Mouse (Mus musculus): ENCODE measurements around the gene Nfkb1.

The Nfkb1 gene

GRCm38 (mm10) chr3:135691191-135692131 lies at the start of gene Nfkb1:
Nfkb1 (minus strand) TSS chr3:135691547.
- DNase-seq (ENCODE audit: low read depth) = no peak

GRCm38 (mm10) chr3:135740711-135741110 lies 49.4 kb upstream of the Nfkb1 start:
- no peak for DNase-seq (ENCODE audit: low read depth)

GRCm38 (mm10) chr3:135734736-135735135 lies 43.4 kb upstream of the Nfkb1 start:
- no peak for DNase-seq (ENCODE audit: low read depth)

- DNase-seq (ENCODE audit: low read depth) = no peak
These were observed 41.5 kb upstream of the Nfkb1 start for GRCm38 (mm10) chr3:135732747-135733445.

- DNase-seq (ENCODE audit: low read depth) = peak; percentile 99
These were observed 40.1 kb upstream of the Nfkb1 start for GRCm38 (mm10) chr3:135731292-135732047.

- no peak for DNase-seq (ENCODE audit: low read depth)
These were observed 39.4 kb upstream of the Nfkb1 start for GRCm38 (mm10) chr3:135730790-135731189.

- no peak for DNase-seq (ENCODE audit: low read depth)
These were observed 38.2 kb upstream of the Nfkb1 start for GRCm38 (mm10) chr3:135729575-135729974.

- DNase-seq (ENCODE audit: low read depth) = no peak
These were observed 37.6 kb upstream of the Nfkb1 start for GRCm38 (mm10) chr3:135728900-135729299.

GRCm38 (mm10) chr3:135727339-135727738 lies 36.0 kb upstream of the Nfkb1 start:
- DNase-seq (ENCODE audit: low read depth) = no peak

- DNase-seq (ENCODE audit: low read depth) = no peak
These were observed 35.4 kb upstream of the Nfkb1 start for GRCm38 (mm10) chr3:135726521-135727275.

GRCm38 (mm10) chr3:135726023-135726422 lies 34.7 kb upstream of the Nfkb1 start:
- no peak for DNase-seq (ENCODE audit: low read depth)

GRCm38 (mm10) chr3:135722104-135722503 lies 30.8 kb upstream of the Nfkb1 start:
- DNase-seq (ENCODE audit: low read depth) = no peak

- no peak for DNase-seq (ENCODE audit: low read depth)
These were observed 28.6 kb upstream of the Nfkb1 start for GRCm38 (mm10) chr3:135719969-135720368.

GRCm38 (mm10) chr3:135719179-135719532 lies 27.8 kb upstream of the Nfkb1 start:
- no peak for DNase-seq (ENCODE audit: low read depth)

- DNase-seq (ENCODE audit: low read depth) = no peak
These were observed 27.2 kb upstream of the Nfkb1 start for GRCm38 (mm10) chr3:135718323-135719178.

GRCm38 (mm10) chr3:135713016-135713950 lies 21.9 kb upstream of the Nfkb1 start:
- no peak for DNase-seq (ENCODE audit: low read depth)

- DNase-seq (ENCODE audit: low read depth) = no peak
These were observed 20.3 kb upstream of the Nfkb1 start for GRCm38 (mm10) chr3:135711613-135712012.

GRCm38 (mm10) chr3:135711040-135711570 lies 19.8 kb upstream of the Nfkb1 start:
- DNase-seq (ENCODE audit: low read depth) = no peak

GRCm38 (mm10) chr3:135703307-135703706 lies 12.0 kb upstream of the Nfkb1 start:
- no peak for DNase-seq (ENCODE audit: low read depth)

All from c-Kit-positive CD71-negative TER-119-negative erythroid progenitor cells, embryonic 14.5 days (primary cell).